Mouse (Mus musculus): ENCODE measurements around the gene Map2k1.
"Not testable (repeated sequence)": the region's sequence is repeated elsewhere in the genome, so short reads cannot be mapped to it uniquely, and the experiment has no call there.

Gene Map2k1

DNA sequence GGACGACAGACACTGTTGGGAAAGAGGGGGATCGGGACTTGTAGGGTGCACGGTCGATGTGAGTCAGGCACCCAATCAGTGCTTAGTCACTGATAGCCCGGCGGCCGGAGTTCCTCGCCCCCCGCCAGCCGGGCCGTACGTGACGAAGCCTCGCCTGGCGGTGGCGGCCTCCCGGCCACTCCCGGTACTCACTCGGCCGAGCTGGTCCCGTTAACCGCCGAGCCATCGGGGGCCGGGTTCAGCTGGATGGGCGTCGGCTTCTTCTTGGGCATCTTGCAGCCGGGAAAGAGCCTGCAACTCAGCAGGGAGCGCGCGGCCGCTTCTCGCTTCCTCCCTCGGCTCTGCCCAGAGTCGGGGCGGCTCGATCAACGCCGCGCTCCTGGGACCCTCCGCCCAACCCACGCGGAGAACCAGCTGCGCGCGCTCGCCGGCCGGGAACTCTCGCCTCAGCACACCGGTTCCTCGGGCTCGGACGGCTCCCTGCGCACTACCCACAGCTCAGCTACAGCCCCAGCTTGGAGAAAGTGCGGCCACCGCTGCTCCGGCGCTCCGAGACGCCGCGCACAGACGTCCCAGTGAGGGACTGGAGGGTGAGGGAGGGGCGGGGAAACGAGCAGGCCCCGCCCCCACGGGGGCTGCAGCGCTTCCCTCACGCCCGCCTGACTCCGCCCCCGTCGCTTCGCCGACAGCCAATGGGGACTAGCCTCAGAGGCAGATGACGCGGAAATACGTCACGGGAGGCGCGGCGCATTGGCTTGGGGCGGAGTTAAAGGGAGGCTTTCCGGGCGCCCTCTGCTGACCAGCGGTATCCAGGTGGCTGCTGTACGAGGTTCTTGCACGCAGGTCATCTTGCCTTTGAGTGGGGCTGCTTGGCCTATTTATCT, at the start of gene Map2k1:
Gene Map2k1 (minus strand): TSS at position 611 of the 884 bp plus-strand sequence.
- peak; percentile 100 for DNase-seq (ENCODE audit: low read depth, low spot score)

DNA sequence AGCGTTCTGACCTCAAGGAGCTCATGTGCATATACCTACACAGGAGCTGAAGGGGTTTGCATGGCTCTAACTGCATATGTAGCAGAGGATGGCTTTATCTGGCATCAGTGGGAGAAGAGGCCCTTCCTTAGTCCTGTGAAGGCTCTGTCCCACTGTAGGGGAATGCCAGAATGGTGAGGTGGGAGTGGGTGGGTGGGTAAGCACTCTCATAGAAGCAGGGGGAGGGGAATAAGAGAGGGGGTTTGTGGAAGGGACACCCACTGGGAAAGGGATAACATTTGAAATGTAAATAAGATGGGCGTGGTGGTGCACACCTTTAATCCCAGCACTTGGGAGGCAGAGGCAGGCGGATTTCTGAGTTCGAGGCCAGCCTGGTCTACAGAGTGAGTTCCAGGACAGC, 49.7 kb upstream of the Map2k1 start:
- not testable (repeated sequence) for DNase-seq (ENCODE audit: low read depth, low spot score)

DNA sequence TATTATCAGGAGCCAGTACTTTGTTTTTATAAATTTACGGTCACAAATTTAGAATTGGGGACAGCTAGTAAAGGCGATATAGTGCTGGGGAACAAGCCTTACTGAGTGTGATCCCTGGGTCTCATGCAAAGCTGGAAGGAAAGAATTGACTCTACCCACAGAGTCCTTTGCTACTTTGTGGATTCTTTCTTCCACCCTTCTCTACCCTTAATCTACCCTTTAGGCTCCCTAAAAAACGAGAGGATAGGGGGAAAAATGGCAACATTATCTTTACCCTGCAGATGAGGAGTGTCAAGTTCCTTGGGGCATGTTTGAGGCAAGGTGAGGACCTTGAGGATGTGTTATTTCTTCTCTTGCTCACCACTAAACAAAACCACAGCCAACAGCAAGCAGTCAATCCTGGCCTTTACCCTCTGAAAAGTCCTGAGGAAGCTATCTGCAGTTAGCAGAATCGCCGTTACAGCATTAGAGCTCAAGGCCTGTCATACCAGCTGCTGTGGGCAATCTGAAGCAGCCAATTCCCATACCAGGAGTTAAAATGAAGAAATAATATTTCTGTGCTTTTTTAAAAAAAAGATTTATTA, 29.1 kb upstream of the Map2k1 start:
- no peak for DNase-seq (ENCODE audit: low read depth, low spot score)

DNA sequence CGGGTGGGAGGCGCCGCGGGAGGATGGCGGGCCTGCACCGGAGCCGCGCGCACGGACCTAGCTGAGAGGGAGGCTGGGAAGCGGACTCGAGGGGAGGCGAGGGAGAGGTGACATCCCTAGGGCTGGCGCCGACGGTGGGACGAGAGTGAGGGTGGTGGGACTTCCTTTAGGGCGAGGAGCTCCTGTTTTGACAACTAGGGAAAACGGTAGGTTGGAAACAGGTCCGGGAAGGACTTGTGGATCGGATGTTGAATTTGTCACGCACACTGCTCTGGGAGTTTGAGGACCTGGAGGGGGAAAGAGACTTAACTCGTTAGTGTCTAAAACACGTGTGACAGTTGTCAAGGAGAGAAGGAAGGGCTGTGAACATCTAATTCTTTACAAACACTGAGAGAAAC, 28.3 kb upstream of the Map2k1 start:
- no peak for DNase-seq (ENCODE audit: low read depth, low spot score)

DNA sequence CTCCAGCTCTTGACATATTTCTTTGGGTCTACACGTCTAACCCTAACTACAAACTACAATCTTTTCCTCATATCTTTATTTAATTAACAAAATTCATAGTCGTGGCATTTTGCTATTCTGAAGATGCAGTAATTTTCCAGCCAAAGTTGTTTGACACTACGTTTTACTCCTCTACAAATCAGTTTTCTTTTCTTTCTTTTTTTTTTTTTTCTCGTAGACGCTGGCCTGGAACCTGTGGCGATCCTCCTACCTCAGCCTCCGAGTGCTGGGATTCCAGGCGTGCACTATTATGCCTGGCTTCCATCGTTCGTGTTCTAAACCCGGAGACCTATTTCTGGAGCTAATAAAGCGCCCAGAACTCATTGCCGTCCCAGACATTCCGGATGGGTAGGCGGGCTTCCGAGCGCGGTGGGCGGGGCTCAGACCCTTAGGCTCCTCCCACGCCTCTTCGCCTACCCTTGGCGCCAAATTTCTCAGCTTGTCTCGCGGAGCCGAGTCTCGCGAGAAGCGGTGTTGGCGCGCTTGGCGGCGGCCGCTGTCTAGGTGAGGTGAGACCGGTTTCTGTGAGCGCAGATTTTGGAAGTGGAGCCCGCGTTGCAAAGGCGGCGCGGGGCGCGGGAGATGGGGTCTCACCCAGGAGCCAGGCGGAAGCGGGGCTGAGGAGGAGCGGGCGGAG, 27.8 kb upstream of the Map2k1 start, which contains the start of gene Tipin:
Gene Tipin (plus strand): TSS at position 477 of the 676 bp plus-strand sequence.
- DNase-seq (ENCODE audit: low read depth, low spot score), result peak; percentile 97

DNA sequence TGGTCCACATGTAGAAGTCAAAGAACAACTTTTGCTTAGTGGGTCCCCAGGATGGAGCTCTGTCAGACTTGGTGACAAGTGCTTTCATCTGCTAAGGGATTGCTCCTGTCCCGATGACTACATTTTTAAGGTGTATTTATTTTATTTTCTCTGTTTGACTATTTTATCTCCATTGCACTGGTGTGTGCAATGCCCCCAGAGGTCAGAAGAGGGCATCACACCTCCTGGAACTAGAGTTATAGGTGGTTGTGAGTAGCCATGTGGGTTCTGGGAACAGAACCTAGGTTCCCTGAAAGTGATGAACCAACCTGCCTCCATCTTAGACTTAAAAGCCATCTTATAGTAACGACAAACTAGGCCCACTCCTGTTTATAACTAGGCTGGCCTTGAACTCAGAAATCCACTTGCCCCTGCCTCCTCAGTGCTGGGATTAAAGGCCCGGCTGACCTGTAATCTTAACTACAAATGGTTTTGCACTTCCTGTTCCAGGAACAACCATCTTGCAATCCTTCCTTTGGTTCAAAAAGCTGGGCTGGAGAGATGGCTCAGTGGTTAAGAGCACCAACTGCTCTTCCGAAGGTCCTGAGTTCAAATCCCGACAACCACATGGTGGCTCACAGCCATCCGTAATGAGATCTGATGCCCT, 25.4 kb upstream of the Map2k1 start:
- no peak for DNase-seq (ENCODE audit: low read depth, low spot score)

DNA sequence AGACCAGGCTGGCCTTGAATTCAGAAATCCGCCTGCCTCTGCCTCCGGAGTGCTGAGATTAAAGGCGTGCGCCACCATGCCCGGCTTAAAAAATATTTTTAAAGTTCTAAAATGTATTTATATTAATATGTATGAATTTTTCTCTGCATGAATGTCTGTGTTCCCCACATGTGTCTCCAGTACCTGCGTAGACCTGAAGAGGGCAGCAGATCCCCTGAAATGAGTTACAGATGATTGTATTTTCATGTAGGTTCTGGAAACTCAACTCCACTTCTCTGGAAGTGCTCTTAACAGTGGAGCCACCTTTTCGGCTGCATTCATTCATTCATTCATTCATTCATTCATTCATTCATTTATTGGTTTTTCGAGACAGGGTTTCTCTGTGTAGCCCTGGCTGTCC, 24.3 kb upstream of the Map2k1 start:
- DNase-seq (ENCODE audit: low read depth, low spot score), result peak; percentile 72

DNA sequence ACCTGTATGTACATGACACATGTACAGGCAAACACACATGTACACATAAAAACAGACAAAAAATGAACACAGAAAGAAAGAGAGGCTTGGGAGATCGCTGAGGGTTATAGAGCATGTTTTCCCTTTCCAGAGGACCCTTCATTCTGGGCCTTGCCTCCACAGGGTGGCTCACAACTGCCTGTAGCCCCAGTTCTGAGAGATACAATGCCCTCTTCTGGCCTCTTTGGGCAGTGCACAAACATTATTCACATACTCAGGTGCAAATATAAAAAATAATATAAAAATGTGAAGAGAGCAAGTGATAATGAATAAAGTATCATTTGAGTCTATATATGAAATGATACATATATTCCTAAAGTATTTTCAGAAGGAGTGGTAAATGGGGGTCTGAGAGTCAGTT, 21.5 kb upstream of the Map2k1 start:
- no peak for DNase-seq (ENCODE audit: low read depth, low spot score)

DNA sequence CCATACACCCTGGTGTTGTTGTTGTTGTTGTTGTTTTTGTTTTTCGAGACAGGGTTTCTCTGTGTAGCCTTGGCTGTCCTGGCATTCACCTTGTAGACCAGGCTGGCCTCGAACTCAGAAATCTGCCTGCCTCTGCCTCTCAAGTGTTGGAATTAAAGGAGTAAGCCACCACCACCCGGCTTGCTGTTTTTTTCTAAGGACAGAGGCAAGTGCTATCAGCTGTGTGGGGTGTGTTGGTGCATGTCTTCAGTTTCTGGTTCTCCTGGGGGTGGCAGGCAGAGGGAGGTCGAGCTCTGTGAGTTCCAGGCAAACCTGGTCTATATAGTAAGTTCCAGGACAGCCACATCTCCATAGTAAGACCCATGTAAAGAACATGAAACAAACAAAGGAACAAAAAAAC, 20.9 kb upstream of the Map2k1 start:
- DNase-seq (ENCODE audit: low read depth, low spot score), result no peak

DNA sequence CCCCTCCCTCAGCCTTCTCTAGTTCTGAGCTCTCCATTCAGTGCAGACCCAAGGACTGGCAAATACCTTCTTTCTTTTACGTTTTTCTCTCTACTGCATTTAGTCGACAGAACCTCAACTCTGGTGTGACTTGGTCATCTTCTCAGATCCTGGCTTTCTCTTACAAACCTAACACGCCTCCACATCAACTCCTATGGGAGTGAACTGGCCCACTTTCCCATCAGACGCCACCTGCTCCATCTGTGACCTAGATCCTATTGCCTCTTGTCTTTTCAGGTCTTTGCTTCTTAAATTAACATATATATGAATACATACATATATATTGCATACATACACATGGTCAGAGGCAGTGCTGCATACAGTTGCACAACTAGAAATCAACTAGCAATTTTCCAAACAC, 20.3 kb upstream of the Map2k1 start:
- DNase-seq (ENCODE audit: low read depth, low spot score), result peak; percentile 74

DNA sequence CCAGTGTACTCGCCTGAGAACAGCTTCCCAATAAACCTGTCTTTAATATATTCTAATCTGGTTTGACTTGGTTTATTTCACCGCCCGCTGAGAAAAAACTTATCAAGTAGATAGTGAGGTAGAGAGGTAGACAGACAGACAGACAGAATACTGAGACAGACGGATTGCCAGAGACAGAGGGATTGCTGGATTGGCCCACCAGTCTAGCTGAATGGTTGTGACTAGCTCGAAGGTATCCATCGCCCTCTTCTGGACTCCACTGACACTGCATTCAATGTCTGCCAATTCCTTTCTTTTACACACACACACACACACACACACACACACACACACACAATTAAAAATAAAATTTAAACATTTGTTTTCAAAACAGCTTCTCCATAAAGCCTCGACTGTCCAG, 19.2 kb upstream of the Map2k1 start:
- peak; percentile 82 for DNase-seq (ENCODE audit: low read depth, low spot score)

DNA sequence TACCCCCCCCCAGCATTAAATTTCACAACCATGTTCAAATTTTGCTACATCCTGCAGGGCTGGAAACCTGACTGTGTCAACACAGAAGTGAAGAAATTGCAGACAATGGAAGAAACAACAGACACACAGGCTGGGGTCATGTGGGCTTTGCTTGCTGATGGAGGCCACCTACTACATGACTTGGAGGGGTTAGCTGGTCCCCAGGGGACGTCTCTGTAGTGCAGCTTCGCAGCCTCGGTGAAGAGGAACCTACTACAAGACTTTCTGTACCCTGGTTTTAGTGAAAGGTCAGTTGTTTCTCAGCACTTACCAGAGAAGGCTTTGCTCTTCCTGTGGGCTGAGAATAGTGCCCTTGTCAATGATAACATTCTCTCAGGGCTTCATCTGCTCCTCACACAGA, 17.8 kb upstream of the Map2k1 start:
- no peak for DNase-seq (ENCODE audit: low read depth, low spot score)

DNA sequence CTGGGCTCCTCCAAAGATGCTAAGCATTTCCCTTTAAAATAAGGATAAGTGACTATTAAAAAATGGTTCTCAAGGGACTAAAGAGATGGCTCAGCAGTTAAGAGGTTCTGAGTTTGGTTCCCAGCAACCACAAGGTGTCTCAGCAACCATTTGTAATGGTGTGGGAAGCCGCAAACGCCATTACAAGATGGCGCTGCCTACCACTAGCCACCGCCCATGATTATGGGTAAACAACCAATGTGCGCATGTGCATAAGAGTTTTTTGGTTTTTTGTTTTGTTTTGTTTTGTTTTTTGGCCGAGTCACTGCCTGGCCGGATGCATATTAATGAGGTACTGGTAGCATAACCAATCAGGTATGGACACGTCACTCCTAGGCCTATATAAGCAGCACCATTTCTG, 15.4 kb upstream of the Map2k1 start:
- DNase-seq (ENCODE audit: low read depth, low spot score), result not testable (repeated sequence)

DNA sequence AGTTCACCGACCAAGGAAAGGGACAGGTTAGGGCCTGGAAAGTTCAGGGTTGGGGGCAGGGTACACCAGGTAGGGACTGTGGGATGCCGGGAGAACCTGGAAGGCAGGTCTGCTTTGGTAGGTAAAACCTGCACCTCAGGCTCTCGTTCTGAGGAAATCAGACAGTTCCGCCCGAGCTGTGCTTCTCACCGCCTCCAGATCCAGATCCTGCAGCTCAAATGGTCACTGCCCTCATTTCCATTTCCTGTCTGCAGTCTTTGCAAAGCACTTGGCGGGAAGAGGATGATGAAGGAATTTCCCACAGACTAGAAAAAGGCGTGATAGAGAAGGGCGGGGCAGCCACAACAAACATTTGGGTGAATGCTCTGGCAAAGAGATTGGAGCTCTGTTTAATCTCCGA, 14.8 kb upstream of the Map2k1 start:
- DNase-seq (ENCODE audit: low read depth, low spot score), result no peak

DNA sequence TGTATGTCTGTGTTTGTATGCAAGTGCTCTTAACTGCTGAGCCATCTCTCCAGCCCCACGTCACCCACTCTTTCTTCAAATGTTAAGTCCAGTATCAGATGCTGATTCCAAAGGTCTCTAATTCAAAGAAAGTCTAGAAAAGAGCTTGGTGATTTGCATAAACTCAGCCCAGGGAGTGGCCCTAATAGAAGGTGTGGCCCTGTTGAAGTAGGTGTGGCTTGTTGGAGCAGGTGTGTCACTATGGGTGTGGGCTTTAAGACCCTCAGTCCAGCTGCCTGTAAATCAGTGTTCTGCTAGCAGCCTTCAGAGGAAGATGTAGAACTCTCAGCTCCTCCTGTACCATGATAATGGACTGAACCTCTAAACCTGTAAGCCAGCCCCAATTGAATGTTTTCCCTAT, 13.8 kb upstream of the Map2k1 start:
- DNase-seq (ENCODE audit: low read depth, low spot score), result no peak

DNA sequence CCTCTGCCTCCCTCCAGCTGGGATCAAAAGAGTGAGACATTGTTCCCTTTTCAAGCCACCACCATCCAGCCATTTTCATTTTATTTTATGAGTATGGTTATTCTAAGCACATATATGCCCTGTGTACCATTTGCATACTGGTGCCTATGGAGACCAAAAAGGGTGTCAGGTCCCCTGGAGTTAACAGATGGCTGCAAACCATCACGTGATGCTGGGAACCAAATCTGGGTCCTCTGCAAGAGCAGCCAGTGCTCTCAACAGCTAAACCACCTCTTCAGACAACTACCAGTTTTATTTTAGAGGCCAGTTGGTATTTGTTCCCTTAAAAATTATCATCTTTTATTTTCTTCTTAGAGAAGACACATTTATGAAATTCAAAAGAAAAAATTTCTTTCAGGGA, 11.4 kb upstream of the Map2k1 start:
- peak; percentile 43 for DNase-seq (ENCODE audit: low read depth, low spot score)

DNA sequence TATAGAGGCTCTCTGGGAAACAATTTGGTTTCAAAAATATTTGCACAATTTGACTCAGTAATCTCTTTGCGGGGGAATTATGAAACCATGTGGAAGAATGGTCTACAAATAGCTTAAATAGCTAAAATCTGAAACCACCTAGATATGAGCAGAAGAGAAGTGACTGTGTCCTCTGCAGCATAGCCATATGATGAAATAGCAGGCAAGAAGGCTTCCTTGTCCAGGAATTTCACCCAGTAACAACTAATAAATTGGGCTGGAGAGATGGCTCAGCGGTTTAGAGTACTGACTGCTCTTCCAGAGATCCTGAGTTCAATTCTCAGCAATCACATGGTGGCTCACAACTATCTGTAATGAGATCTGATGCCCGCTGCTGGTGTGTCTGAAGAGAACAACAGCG, 7.6 kb upstream of the Map2k1 start:
- DNase-seq (ENCODE audit: low read depth, low spot score), result peak; percentile 42

DNA sequence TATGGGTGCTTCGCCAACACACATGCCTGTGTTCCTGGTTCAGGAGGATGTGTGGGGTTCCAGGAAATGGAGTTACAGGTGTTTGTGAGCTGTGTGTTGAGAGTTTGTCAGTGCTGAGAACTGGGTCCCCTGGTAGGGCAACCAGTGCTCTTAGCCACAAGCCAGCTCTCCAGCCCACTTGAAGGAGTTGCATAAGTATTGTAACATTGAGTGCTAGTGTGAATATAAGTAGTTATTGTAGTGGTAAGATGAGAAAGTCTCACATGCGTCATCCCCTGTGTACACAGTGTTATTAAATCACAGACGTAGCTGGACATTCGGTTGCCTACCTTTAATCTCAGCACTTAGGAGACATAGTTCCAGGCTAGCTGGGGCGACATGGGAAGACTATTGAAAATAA, 6.5 kb upstream of the Map2k1 start:
- DNase-seq (ENCODE audit: low read depth, low spot score), result no peak

DNA sequence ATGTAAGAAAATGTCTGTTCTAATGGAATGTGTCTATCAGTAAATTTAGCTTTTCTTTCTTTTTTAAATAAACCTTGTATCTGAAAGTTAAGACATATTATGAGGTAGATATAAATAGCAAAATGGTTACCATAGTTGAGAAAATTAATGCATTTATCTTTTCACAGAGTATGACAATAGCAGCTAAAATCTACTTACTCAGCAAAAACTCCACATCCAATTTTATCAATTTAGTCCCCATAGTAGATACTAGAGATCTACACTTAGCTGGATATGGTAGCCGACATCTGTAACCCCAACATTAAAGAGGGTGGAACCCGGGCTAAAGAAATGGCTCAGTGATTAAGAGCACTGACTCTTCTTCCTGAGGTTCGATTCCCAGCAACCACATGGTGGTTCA, 2.8 kb upstream of the Map2k1 start:
- DNase-seq (ENCODE audit: low read depth, low spot score), result no peak

DNA sequence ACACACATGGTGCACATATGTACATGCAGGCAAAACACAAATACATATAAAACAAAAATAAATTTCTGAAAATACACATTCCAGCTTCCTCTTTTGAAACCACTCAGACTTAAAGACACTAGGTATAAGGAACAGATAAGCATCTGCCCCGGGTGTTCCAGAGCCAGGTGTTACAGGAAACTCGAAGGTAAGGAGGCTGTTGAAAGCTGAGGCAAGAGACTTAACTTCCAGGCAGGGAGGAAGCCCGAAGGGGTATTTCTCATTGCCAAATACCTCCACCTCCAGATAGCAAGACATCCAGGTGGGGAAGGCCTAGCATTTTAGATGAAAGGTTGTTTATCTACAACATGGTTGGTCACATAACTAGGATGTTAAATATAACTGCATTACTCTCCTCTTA, 2.0 kb upstream of the Map2k1 start:
- DNase-seq (ENCODE audit: low read depth, low spot score), result no peak

DNA sequence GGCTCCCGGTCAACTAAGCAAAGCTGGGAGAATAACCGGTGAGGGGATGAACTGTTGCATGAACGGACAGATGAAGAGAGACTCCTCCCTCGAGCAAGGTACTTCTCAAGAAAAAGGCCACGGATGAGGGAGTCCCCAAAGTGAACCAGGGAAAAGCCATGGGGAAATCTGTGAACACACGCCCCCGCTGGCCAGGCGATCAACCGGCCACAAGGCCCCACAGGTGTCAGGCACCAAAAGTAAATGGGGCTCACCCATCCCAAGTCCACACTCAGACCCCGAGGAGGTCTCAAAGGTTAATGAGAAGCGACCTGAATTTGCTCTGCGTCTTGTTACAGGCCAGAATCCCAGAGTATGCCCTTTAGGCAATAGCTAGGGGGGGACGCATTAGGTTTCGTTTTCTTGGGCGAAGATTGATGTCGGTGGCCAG, 825 bp downstream of the Map2k1 start:
- peak; percentile 29 for DNase-seq (ENCODE audit: low read depth, low spot score)

DNA sequence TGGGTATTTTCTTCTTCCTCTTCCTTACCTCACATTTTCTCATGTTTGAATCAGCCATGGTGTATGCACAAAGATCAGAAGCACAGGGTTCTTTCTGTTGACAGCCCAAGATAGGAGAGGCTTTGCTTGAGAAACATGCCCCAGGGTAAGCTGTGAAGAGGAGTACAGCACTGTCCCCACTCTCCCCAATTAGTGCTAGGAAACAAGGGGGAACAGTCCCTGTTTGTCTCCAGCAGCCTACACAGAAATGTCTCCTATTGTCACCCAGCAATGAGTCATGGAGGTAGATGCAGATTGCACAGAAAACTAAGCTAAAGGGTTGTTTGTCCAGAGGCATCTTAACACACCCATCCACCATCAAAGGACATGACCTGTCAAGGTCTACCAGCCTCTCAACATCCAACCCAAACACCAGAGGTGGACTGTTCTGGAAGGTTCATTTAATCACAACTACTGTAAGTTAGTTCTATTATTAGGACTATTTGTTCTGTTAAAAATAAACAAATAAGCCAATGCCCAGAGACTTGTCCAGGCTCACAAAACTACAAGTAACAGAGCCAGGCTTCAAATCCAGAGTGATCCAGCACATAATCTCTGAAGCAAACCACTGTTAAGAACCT, 3.2 kb downstream of the Map2k1 start:
- peak; percentile 60 for DNase-seq (ENCODE audit: low read depth, low spot score)
